Mouse (Mus musculus) gastrocnemius, adult 2 months (tissue): ENCODE measurements around the gene Trim16. TPM values are rescaled to one million over a fixed set of nuclear protein-coding genes. Genes with fewer than 3 reads are reported as not detected.

Source experiments
- DNase-seq: peaks from one replicate; pipeline ENCODE4 v3.0.0; 2022
- H3K27ac ChIP-seq: fragments of 200-600 bp; 2 replicates; pipeline ENCODE4 v1.8.1; 2022; ENCODE audit warnings: mild to moderate bottlenecking
- H3K4me3 ChIP-seq: fragments of 200-600 bp; 2 replicates; pipeline ENCODE4 v1.8.1; 2022; ENCODE audit warnings: mild to moderate bottlenecking, moderate library complexity
- CTCF ChIP-seq: fragments of 200-600 bp; IDR thresholded peaks from 2 replicates; pipeline ENCODE4 v1.8.1; 2022; ENCODE audit warnings: antibody characterized with exemption, mild to moderate bottlenecking, moderate library complexity
- intact Hi-C: fragments of 180-260 bp; cut with DNase I; formaldehyde crosslinking; loops from one replicate; pipeline ENCODE4 v1.15.1; 2025
- long read RNA-seq, 2 experiments: library from polyadenylated mRNA; stranded (forward); transcript quantifications; one replicate each; pipeline ENCODE4 v2.0.0; 2021
- total RNA-seq, 2 experiments: library from RNA; stranded (reverse); gene quantifications; 2 replicates each; pipeline ENCODE4 v1.2.3; 2021

Trim16 gene
- total RNA-seq: 10 to 100 TPM; 34.8 to 38.4 TPM
- long read RNA-seq, experiment 1, transcript Trim16-201 (6 exons, 3,906 nt): major isoform, 65 of 72 reads
- long read RNA-seq, experiment 1, partial matches to known transcripts: 1 of 72 reads
- long read RNA-seq, experiment 1, other reads (novel, unspliced or antisense): 6 of 72 reads
- long read RNA-seq, experiment 2, transcript Trim16-201 (6 exons, 3,906 nt): major isoform, 60 of 72 reads
- long read RNA-seq, experiment 2, partial matches to known transcripts: 1 of 72 reads
- long read RNA-seq, experiment 2, other reads (novel, unspliced or antisense): 11 of 72 reads

GRCm38 (mm10) chr11:62820059-62820541 lies at the start of gene Trim16:
Trim16 (plus strand) TSS chr11:62820231.
- peak; percentile 91 for DNase-seq
- peak; percentile 17; the same call in 1 of the 2 replicates for TF ChIP-seq CTCF
- intact Hi-C loops: no loop called here
- H3K27ac ChIP-seq: peak within 1 kb of the TSS; percentile 94
- H3K4me3 ChIP-seq: peak within 1 kb of the TSS; percentile 96

DNA sequence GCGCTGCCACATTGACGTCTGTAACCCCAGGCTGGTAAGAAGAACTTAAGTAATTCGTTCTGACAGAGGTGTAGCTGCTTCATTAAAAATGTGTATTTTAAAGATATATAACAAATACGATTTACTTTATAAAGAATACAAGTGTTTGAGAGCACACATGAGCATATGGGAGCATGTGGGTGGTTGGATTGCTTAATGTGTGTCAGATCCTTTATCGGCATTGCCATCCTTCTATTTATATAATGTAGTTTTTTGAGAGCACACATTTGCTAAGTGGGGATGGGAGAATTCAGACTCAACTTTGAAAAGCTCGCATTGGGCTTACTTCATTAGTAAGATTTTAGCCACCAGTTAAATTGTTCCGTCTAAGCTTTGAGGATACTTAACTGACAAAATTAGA lies 43.5 kb upstream of the Trim16 start:
- Histone ChIP-seq H3K27ac (no peak overlapping the region), H3K4me3 (no peak overlapping the region)
- intact Hi-C loops: no loop called here
- TF ChIP-seq CTCF: no peak
- DNase-seq: no peak

DNA sequence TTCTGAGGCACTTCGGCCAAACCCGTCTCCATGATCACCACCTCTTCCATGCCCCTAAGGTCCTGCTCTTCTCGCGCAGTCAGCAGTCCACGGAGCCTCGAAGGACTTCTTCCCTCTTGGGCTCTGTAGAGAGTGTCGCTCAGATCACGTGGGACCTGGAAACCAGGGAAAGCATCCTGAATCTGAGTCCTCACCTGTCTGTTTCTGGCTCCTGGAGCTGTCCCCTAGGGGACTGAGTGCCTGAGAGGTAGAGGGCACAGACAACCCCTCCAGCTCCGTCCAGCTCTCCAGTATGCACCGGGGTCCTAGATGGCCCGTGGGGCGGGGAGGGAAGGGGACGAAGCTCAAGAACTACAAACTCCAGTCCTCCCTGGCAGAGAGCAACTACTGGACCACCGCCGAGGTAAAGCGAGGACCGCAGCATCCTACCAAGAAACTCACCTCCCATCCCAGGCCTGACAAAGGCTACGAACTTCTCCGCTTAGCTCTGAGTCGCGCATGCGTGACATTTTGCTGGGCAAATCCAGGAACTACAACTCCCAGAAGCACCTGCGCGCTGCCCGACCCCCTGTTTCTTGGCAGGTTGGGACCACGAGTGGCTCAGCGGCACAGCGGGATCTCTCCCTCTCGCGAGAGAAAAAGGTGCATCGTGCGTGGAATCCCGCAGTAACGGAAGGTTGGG lies 31.0 kb upstream of the Trim16 start, which contains the start of gene Zfp286:
TSS of gene Zfp286 (minus strand) at position 528 of the 682 bp plus-strand sequence.
- Histone ChIP-seq H3K27ac (peak within 1 kb of the TSS; percentile 70), H3K4me3 (peak within 1 kb of the TSS; percentile 84)
- no peak for TF ChIP-seq CTCF
- DNase-seq: peak; percentile 85
- intact Hi-C loops: loop anchor here (2.0 kb wide), 1 partner anchor 32 kb away; no protein-coding TSS in a partner anchor

- no peak for DNase-seq
- TF ChIP-seq CTCF: no peak
- H3K4me3 ChIP-seq: peak overlapping the region; percentile 84
- intact Hi-C loops: loop anchor here (2.0 kb wide), 1 partner anchor 33 kb away; no protein-coding TSS in a partner anchor
- no peak overlapping the region for H3K27ac ChIP-seq
These were observed 30.5 kb upstream of the Trim16 start for GRCm38 (mm10) chr11:62789617-62789936.

GRCm38 (mm10) chr11:62804119-62804518 lies 15.9 kb upstream of the Trim16 start:
- intact Hi-C loops: no loop called here
- no peak for TF ChIP-seq CTCF
- H3K27ac ChIP-seq: no peak overlapping the region
- DNase-seq: no peak
- no peak overlapping the region for H3K4me3 ChIP-seq

DNA sequence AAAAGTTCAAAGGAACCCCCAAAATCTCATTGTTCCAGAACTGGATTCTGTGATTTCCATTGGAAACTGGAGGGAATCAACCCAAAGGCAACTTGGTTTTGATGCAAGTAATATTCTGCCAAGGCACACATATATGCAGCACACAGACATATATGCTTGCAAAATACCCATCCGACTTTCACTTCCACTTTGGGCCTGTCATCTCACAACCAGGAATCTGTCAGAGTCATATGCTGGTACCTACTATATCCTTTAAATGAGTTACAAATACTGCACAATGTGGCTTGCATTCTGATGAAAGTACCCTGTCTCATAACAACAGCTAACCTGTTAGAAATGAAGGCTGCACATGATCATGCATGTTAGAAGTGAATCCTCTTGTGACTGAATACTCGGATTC lies 12.1 kb upstream of the Trim16 start:
- intact Hi-C loops: loop anchor here (2.0 kb wide), 1 partner anchor 51 kb away; no protein-coding TSS in a partner anchor
- TF ChIP-seq CTCF: no peak
- no peak for DNase-seq
- H3K27ac ChIP-seq: no peak overlapping the region
- H3K4me3 ChIP-seq: no peak overlapping the region

DNA sequence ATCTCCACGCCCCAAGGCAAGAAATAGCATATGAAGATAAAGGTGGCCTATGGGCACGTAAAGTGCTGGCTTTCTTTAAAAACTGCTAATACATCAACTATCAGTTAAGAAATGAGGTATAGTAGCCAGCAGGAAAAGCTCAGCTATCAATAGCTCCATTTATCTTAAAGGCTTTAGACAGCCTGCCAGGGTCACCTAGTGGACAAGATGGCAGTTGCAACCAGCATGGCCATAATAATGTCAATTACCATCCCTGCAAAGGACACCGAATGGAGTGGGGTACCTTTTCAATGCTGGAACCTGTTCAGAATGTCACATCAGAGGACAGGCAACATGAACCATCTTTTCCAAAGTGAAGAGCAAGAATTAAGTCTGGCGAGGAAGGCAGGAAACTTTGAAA lies 10.8 kb upstream of the Trim16 start:
- peak; percentile 37 for DNase-seq
- TF ChIP-seq CTCF: peak; percentile 71
- intact Hi-C loops: loop anchor here (2.0 kb wide), 1 partner anchor 52 kb away; no protein-coding TSS in a partner anchor
- no peak overlapping the region for H3K27ac ChIP-seq
- no peak overlapping the region for H3K4me3 ChIP-seq

DNA sequence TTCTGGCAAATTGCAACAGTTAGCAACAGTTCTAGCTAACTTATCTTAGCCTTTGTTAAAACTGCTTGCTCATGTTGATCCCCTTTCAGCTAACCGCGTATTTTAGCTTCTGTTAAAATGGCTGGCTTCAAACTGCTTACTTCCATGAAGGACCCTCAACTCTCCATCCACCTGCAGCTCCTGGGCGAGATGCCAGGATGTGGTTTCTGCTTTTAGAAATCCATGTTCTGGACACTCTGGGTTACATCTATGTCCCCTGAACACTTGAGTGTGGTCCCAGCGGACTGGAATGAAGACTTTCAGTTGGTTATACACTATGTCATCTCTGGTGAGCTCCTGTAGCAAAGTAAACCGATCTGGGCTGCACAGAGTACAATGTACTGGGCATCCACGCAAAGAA lies 7.8 kb upstream of the Trim16 start:
- H3K4me3 ChIP-seq: no peak overlapping the region
- intact Hi-C loops: no loop called here
- no peak for TF ChIP-seq CTCF
- no peak for DNase-seq
- H3K27ac ChIP-seq: no peak overlapping the region

GRCm38 (mm10) chr11:62813497-62813896 lies 6.5 kb upstream of the Trim16 start:
- no peak for DNase-seq
- Histone ChIP-seq H3K27ac (no peak overlapping the region), H3K4me3 (no peak overlapping the region)
- no peak for TF ChIP-seq CTCF
- intact Hi-C loops: no loop called here

GRCm38 (mm10) chr11:62813970-62814624 lies 5.9 kb upstream of the Trim16 start:
- no peak for DNase-seq
- Histone ChIP-seq H3K27ac (no peak overlapping the region), H3K4me3 (no peak overlapping the region)
- no peak for TF ChIP-seq CTCF
- intact Hi-C loops: no loop called here

GRCm38 (mm10) chr11:62814625-62815024 lies 5.4 kb upstream of the Trim16 start:
- H3K27ac ChIP-seq: no peak overlapping the region
- no peak for TF ChIP-seq CTCF
- intact Hi-C loops: no loop called here
- no peak overlapping the region for H3K4me3 ChIP-seq
- no peak for DNase-seq

- Histone ChIP-seq H3K27ac (no peak overlapping the region), H3K4me3 (no peak overlapping the region)
- intact Hi-C loops: no loop called here
- no peak for TF ChIP-seq CTCF
- DNase-seq: no peak
These were observed 4.6 kb upstream of the Trim16 start for GRCm38 (mm10) chr11:62815438-62815837.

- DNase-seq: no peak
- Histone ChIP-seq H3K4me3 (no peak overlapping the region), H3K27ac (no peak overlapping the region)
- TF ChIP-seq CTCF: no peak
- intact Hi-C loops: no loop called here
These were observed 3.4 kb upstream of the Trim16 start for GRCm38 (mm10) chr11:62816591-62816990.
